Mouse (Mus musculus): ENCODE data around the gene Cd80. TPM values are rescaled to one million over a fixed set of nuclear protein-coding genes. Genes with fewer than 3 reads are reported as not detected.

The Cd80 gene
- polyA plus RNA-seq (2012), result not detected in 2 replicates

DNA sequence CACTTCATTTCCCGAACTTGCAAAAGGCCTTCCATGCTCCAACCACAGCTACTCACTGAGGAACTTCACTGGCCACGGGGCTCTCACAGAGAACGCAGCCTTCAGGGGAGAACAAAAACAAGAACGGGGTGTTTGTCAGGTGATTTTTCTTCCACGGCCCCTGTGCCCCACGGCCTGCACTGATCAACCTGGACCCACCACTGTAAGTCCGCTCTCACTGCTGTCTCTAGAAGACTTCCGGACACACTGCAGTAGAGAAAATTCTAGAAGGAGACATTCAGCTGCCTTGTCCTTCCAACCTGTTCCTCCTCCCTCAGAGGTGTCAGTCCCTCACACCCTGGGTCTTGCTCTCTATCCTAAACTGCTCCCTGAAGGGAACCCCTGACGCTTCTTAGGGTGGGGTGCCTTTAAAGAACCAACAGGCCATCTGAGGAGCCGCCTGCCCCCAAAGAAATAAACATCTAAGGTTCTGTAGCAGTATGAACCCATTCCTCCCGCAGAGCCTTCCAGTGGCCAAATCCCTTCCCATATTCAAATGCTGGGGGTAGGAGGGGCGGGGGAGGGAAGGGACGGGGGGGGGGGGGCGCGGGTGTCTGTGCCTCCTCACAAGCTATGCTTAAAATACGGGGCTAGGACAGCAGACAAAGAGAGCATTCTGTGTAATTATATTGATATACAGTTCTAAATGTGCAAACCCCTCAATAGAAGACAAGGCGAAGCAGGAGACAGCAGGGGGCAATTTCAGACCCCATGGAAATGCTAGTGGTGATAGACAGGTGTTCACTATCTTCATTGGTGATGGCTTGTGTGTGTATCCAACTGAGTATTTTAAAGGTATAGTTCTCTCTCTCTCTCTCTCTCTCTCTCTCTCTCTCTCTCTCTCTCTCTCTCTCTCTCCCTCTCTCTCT, at the start of gene Cd80:
Gene Cd80, plus strand, starts transcription at position 51 of the 908 bp plus-strand sequence.
- Histone ChIP-seq H3K36me3 (ENCODE audit: control insufficient read depth) (no peaks in the 10 kb centered on the region), H3K27me3 (ENCODE audit: control insufficient read depth) (no peaks in the 10 kb centered on the region), H3K9me3 (ENCODE audit: control insufficient read depth, low read length) (no peaks in the 10 kb centered on the region), H3K4me1 (ENCODE audit: control insufficient read depth) (peaks cover 39% of the 10 kb centered on the region), H3K4me3 (replicated peaks) (no peak within 1 kb of the TSS)
- no peak for TF ChIP-seq GATA1 (IDR thresholded peaks at IDR 0.05; ENCODE audit: low read length)
- TF ChIP-seq TAL1 (IDR thresholded peaks at IDR 0.05; ENCODE audit: low read length), result no peak

DNA sequence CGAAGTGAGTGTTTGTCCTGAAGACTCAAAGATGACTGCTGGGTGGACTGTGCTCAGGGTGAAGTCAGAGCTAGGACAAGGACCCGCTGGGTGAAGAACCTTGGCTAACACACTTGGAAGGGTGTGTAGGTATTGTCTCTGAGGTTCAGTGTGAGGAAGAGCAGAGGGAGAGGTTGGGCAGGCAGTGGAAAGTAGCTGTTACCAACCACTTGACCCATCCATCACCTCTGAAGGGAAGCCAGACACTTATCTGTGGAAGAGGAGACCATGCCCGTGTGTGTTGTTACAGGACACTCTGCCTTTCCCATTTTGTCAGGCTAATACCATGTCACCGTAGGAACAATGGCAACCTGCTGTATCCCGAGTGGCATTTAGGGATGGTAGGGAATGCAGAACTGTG, 49.1 kb upstream of the Cd80 start:
- Histone ChIP-seq H3K36me3 (ENCODE audit: control insufficient read depth) (no peaks in the 10 kb centered on the region; the same call in 1 of the 2 replicates), H3K4me3 (replicated peaks) (no peak overlapping the region), H3K4me1 (ENCODE audit: control insufficient read depth) (peaks cover 6% of the 10 kb centered on the region), H3K27me3 (ENCODE audit: control insufficient read depth) (peaks cover 3% of the 10 kb centered on the region), H3K9me3 (ENCODE audit: control insufficient read depth, low read length) (no peaks in the 10 kb centered on the region)
- no peak for TF ChIP-seq GATA1 (IDR thresholded peaks at IDR 0.05; ENCODE audit: low read length)
- TF ChIP-seq TAL1 (IDR thresholded peaks at IDR 0.05; ENCODE audit: low read length), result no peak

DNA sequence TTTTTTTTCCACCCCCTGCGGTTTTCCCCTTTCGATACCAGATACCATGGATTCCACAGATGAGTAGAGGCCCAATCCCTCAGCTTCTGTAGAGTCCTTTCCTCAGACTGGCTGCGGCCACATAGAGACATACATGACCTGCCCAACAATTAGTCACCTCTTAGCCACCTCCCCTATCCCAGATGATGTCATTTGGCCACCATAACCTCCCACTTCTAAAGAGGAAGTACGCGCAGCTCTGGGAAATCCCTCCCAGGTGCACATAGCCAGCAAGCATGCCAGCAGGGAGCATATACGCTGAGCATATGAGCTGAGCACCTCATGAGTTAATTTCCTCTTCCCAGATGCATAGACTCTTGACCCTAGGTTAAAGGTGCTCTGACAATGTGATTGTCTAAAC, 48.7 kb upstream of the Cd80 start:
- no peak for TF ChIP-seq TAL1 (IDR thresholded peaks at IDR 0.05; ENCODE audit: low read length)
- no peak for TF ChIP-seq GATA1 (IDR thresholded peaks at IDR 0.05; ENCODE audit: low read length)
- no peak overlapping the region for H3K4me3 ChIP-seq (replicated peaks)
- peaks cover 3% of the 10 kb centered on the region for H3K27me3 ChIP-seq (ENCODE audit: control insufficient read depth)
- H3K4me1 ChIP-seq (ENCODE audit: control insufficient read depth), result peaks cover 6% of the 10 kb centered on the region
- H3K36me3 ChIP-seq (ENCODE audit: control insufficient read depth), result no peaks in the 10 kb centered on the region; the same call in 1 of the 2 replicates
- no peaks in the 10 kb centered on the region for H3K9me3 ChIP-seq (ENCODE audit: control insufficient read depth, low read length)

DNA sequence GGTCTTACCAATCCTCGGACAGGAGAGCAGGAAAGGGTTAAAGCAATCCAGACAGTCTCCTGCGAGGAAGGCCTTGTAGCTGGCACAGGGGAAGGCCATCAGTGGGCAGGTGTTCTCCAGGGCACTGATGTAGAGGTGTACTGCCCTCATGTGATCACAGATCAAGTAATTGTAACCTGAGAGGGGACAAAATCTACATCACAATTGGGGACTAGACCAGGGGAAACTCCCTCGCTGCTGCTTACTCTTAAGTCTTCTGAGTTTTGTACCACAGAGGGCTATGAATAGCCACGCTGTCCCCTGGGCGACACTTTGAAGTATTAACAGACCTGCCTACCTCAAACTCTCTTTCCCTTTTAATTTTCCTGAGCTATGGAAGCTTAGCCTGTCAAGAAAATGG, 47.8 kb upstream of the Cd80 start:
- peaks cover 6% of the 10 kb centered on the region for H3K4me1 ChIP-seq (ENCODE audit: control insufficient read depth)
- no peaks in the 10 kb centered on the region for H3K9me3 ChIP-seq (ENCODE audit: control insufficient read depth, low read length)
- peaks cover 3% of the 10 kb centered on the region for H3K27me3 ChIP-seq (ENCODE audit: control insufficient read depth)
- no peak overlapping the region for H3K4me3 ChIP-seq (replicated peaks)
- TF ChIP-seq TAL1 (IDR thresholded peaks at IDR 0.05; ENCODE audit: low read length) (no peak), GATA1 (IDR thresholded peaks at IDR 0.05; ENCODE audit: low read length) (no peak)
- H3K36me3 ChIP-seq (ENCODE audit: control insufficient read depth), result no peaks in the 10 kb centered on the region; the same call in 1 of the 2 replicates

GRCm38 (mm10) chr16:38408416-38408815, 46.9 kb upstream of the Cd80 start:
- no peak overlapping the region for H3K4me3 ChIP-seq (replicated peaks)
- TF ChIP-seq GATA1 (IDR thresholded peaks at IDR 0.05; ENCODE audit: low read length), result no peak
- TF ChIP-seq TAL1 (IDR thresholded peaks at IDR 0.05; ENCODE audit: low read length), result no peak
- peaks cover 6% of the 10 kb centered on the region for H3K4me1 ChIP-seq (ENCODE audit: control insufficient read depth)
- peaks cover 3% of the 10 kb centered on the region for H3K27me3 ChIP-seq (ENCODE audit: control insufficient read depth)
- no peaks in the 10 kb centered on the region for H3K9me3 ChIP-seq (ENCODE audit: control insufficient read depth, low read length)
- H3K36me3 ChIP-seq (ENCODE audit: control insufficient read depth), result no peaks in the 10 kb centered on the region; the same call in 1 of the 2 replicates

- Histone ChIP-seq H3K36me3 (ENCODE audit: control insufficient read depth) (no peaks in the 10 kb centered on the region; the same call in 1 of the 2 replicates), H3K4me1 (ENCODE audit: control insufficient read depth) (no peaks in the 10 kb centered on the region), H3K27me3 (ENCODE audit: control insufficient read depth) (no peaks in the 10 kb centered on the region; the same call in 1 of the 2 replicates), H3K4me3 (replicated peaks) (no peak overlapping the region), H3K9me3 (ENCODE audit: control insufficient read depth, low read length) (no peaks in the 10 kb centered on the region)
- TF ChIP-seq GATA1 (IDR thresholded peaks at IDR 0.05; ENCODE audit: low read length) (no peak), TAL1 (IDR thresholded peaks at IDR 0.05; ENCODE audit: low read length) (no peak)
These were observed 40.4 kb upstream of the Cd80 start for GRCm38 (mm10) chr16:38414953-38415352.

GRCm38 (mm10) chr16:38425374-38425773, 30.0 kb upstream of the Cd80 start:
- H3K4me1 ChIP-seq (ENCODE audit: control insufficient read depth), result no peaks in the 10 kb centered on the region
- TF ChIP-seq GATA1 (IDR thresholded peaks at IDR 0.05; ENCODE audit: low read length) (no peak), TAL1 (IDR thresholded peaks at IDR 0.05; ENCODE audit: low read length) (no peak)
- H3K9me3 ChIP-seq (ENCODE audit: control insufficient read depth, low read length), result no peaks in the 10 kb centered on the region
- H3K36me3 ChIP-seq (ENCODE audit: control insufficient read depth), result no peaks in the 10 kb centered on the region
- H3K27me3 ChIP-seq (ENCODE audit: control insufficient read depth), result no peaks in the 10 kb centered on the region
- H3K4me3 ChIP-seq (replicated peaks), result no peak overlapping the region

DNA sequence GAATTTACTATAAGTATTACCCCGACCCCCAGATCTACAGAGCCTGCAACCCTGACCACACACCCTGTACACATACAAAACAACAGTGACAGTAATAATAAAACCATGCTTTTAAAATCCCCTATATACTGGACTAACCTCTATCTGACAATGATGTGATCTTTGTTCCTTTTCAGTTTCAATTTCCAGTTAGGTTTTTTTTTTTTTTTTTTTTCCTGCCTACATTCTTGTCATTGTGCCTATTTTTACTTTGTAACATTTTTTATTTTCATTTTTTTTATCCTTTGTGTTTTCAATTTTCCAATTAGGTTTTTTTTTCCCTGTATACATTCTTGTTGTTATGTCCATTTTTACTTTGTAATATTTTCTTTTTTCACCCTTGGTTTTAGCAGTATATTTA, 29.6 kb upstream of the Cd80 start:
- H3K27me3 ChIP-seq (ENCODE audit: control insufficient read depth), result no peaks in the 10 kb centered on the region
- no peaks in the 10 kb centered on the region for H3K9me3 ChIP-seq (ENCODE audit: control insufficient read depth, low read length)
- TF ChIP-seq TAL1 (IDR thresholded peaks at IDR 0.05; ENCODE audit: low read length), result no peak
- no peak for TF ChIP-seq GATA1 (IDR thresholded peaks at IDR 0.05; ENCODE audit: low read length)
- no peak overlapping the region for H3K4me3 ChIP-seq (replicated peaks)
- H3K4me1 ChIP-seq (ENCODE audit: control insufficient read depth), result no peaks in the 10 kb centered on the region
- no peaks in the 10 kb centered on the region for H3K36me3 ChIP-seq (ENCODE audit: control insufficient read depth)

DNA sequence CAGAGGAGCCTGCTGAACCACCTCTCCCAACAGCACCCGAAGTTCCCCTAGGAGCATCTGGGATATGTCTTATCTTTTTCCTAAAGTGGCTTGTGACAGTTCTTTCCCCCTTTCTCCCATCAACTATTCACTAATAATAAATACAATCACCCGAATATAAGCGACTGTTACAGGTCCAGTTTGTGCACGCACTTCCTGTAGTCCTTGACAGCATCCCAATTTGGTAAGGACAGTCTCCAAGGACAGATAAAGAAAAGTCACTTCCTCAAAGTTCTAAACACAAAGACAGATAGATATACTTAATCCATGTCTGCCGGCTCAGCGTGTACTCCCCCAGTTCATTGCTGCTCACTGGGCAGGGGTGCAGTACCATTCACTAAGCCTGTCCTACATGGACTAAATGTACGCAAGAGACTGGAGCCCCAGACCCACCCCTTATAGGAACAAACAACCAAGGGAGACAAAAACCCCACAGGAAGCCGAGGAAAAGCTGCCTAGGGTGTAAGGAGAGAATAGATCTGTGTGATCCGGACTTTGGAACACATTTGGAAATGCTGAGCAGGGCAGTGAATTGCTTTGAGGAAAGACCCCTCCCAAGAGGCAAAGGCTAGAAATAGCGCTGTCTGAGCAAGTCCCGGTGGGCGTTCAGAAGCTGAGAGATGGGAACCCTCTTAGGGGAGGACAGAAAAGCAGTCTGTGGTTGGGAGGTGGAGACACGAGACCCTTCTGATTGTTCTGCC, 23.7 kb upstream of the Cd80 start:
- H3K9me3 ChIP-seq (ENCODE audit: control insufficient read depth, low read length), result no peaks in the 10 kb centered on the region
- H3K4me1 ChIP-seq (ENCODE audit: control insufficient read depth), result no peaks in the 10 kb centered on the region
- TF ChIP-seq TAL1 (IDR thresholded peaks at IDR 0.05; ENCODE audit: low read length) (no peak), GATA1 (IDR thresholded peaks at IDR 0.05; ENCODE audit: low read length) (no peak)
- no peaks in the 10 kb centered on the region for H3K27me3 ChIP-seq (ENCODE audit: control insufficient read depth)
- no peaks in the 10 kb centered on the region for H3K36me3 ChIP-seq (ENCODE audit: control insufficient read depth)
- peak overlapping the region; percentile 21 for H3K4me3 ChIP-seq (replicated peaks)

Data from erythroblast, embryonic 14.5 days (primary cell).